Mouse (Mus musculus) adrenal gland, postnatal 10 days (tissue): ENCODE measurements at regions not wholly inside any gene's neighbourhood (a gene's known extent, or its start where the extent isn't known, plus 50 kb on each side); places are given as distances from the start of the nearest gene placed in this dataset.

Experiments
- DNase-seq: peaks from one replicate; pipeline ENCODE4 v3.0.0; 2021; ENCODE audit warnings: mixed read lengths

DNA sequence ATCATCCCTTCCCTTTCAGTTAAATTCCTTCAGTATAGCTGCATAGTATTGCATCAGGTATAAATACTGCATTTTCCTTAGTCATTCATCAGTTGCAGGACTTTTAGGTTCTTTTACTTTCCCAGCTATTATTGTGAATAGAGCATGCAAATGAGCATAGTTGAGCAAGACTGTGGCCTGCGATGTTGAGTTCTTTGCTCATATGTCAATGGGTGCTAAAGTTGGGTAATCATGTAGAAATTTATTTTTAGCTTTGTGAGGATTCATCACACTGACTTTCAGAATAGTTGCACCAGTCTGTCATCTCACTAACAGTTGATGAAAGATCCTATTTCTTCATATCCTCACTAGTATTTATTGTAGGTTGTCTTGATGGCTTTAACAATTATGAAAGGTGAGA is 380.3 kb upstream of the Arrdc3 start:
- no peak for DNase-seq

DNA sequence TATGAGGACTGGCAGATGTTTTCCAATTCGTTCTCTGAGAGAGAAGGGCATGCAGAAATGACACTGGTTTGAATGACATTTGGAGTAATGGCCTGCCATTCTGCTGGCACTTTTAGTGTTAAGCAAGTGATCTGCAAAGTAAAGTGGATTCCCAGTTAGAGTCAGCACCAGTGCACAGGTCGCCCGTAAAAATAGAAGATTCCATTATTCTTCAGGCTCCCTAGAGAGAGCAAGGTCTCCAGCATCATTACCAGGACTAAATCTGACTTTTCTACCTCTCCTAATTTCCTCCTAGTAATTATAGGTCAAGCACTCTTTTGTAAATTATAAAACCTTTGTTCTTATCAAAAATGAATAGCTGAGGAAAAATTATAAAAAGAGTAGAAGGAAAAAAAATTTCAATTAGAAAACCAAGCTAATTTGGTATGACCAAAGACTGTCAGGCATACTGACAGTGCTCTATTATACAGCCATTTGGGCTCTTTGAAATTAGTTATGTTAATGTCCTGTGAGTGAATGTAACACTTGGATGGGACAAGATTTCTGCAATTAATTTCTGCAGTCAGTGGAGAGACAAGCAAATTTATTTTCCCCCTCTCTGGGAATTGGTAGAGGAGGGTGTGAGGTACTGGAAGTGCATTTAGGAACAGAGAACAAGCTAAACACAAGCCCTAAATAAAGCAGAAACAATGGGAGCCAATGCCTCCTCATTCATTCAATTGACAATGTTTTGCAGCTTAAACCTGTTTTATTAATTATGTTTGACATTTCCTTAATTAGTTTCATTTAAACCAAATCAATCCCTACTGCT is 368.8 kb upstream of the Arrdc3 start:
- DNase-seq = no peak

DNA sequence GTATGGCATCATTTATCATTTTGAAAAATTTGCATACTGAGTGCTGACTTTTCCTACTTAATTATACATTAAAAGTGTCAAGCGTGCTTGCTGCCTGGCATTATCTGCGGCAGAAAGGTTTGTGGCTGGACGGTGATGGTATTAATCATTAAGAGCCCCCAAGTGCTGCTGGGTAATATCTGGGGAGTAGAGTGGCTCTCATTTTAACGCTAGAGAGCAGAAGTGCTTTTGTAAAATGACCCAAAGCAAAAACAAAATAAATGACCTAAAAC is 368.3 kb upstream of the Arrdc3 start:
- no peak for DNase-seq

DNA sequence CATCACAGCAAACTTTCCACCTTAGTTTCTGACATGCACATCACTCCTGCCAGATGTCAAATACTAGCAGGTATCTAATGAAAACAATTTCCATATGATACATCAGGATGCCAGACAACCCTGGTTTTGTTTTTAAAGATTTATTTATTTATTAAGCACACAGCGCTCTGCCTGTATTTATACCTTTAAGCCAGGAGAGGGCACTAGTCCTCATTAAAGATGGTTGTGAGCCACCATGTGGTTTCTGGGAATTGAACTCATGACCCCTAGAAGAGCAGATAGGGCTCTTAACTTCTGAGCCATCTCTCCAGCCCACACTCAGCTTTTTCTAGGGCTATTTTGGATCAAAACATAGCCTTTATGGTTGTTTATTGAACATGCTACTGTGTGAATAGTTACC is 364.3 kb upstream of the Arrdc3 start:
- no peak for DNase-seq

GRCm38 (mm10) chr13:80519792-80520191 is 363.4 kb upstream of the Arrdc3 start:
- DNase-seq = peak; percentile 58

DNA sequence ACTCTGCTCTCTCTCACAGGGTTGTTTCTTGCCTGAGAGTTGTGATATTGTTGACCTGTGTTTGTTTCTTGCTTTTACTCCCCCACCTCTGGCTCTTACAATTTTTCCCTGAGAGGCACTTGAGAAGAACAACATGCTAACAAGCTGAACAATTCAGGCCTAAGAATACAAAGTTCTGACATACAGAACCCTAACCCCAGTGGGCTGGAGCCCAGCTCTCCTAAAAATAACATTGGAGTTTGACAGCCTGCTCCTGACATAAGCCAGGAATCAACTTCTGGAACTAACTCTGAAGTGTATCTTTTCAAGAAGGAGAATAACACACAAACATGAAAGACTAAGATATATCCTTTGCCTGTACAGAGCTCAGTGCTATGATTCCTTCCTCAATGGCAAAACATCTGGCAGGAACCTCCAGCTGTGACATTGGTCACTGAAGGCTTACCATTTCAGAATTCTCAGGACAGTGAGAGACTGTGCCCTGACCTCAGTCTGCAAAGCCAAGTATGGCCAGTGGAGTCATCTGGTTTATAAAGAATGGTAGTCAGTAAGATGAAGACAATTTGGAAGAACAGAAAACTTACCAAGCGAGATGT is 347.3 kb upstream of the Arrdc3 start:
- DNase-seq = no peak

GRCm38 (mm10) chr13:80544951-80545350 is 338.2 kb upstream of the Arrdc3 start:
- no peak for DNase-seq

DNA sequence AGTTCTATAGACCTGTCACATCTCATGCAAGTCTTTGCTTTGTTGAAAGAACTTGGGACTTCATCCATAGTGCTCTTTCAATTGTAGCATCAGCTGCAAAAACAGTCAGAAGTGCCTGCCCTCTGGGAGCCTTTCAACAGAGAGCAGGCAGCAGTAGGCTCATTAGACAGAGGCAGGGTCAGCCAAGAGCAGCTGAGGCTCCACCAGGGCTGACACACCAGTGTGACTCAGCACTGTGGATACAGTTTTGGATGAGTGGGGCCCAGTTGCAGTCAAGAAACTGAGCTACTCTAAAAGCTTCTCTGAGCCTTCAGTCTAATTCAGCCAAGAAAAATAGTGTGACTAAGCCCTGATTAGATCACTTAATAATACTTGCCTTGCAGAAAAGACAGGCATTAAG is 326.0 kb upstream of the Arrdc3 start:
- peak; percentile 40 for DNase-seq
